Mouse (Mus musculus) heart, postnatal 25 days (tissue): ENCODE measurements around the gene Bcl7c. TPM values are rescaled to one million over a fixed set of nuclear protein-coding genes. Genes with fewer than 3 reads are reported as not detected.
A peak's percentile ranks its signal among the peaks of the same experiment; 100 is the strongest.
"Not testable (repeated sequence)": the region's sequence is repeated elsewhere in the genome, so short reads cannot be mapped to it uniquely, and the experiment has no call there.

Experiments used
- DNase-seq: peaks from one replicate; pipeline ENCODE4 v3.0.0; 2022; ENCODE audit warnings: low spot score
- intact Hi-C: fragments of 180-260 bp; cut with DNase I; formaldehyde crosslinking; loops from one replicate; pipeline ENCODE4 v1.15.1; 2025
- total RNA-seq, 2 experiments: library from RNA; stranded (reverse); gene quantifications; 2 replicates each; pipeline ENCODE4 v1.2.3; 2021

Bcl7c gene
- total RNA-seq = 10 to 100 TPM; 36.6 to 41.5 TPM

DNA sequence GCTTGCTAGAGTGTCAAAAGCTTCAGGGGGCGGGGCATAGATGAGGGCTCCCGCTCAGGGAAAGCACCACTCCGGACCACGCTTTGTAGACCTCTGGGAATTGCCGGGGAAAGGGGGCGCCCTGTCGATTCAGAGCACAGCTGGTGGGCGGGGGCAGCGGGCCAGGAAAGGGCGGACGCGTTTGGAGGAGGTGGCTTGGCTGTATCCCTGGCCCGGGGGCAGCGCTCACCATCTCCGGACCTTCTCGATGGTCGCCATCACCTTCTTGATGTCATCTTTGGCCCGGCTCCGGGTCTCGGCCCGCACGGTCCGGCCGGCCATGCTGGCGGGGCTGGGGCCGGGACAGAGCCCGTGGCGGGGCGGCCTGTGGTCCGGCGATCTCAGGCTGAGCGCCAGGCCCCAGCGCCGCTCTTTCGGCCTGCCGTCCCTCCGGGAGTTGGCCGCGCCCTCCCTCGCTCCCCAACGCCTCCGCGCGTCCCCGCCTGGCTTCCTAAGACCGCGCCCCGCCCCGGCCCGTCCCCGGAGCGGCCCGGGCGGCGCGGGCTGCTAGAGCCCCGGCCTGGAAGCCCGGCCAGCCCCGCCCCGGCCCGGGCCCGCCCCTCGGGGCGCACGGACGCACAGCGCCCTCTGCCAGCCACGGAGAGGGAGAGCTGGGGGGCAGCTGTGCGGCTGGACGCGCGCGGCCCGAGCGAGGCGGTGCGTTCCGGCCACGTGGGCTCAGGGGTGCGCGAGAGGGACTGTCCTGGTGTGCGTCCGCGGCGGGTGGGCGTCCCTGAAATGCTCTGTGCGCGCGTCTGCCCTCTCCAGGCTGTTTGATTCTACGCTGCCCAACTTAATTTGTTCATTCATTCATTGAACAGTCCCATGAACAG, at the start of gene Bcl7c:
TSS of gene Bcl7c (minus strand) at position 727 of the 872 bp plus-strand sequence.
- DNase-seq = peak; percentile 88
- intact Hi-C loops = loop anchor here (1.0 kb wide), 1 partner anchor 33 kb away; no protein-coding TSS in a partner anchor

DNA sequence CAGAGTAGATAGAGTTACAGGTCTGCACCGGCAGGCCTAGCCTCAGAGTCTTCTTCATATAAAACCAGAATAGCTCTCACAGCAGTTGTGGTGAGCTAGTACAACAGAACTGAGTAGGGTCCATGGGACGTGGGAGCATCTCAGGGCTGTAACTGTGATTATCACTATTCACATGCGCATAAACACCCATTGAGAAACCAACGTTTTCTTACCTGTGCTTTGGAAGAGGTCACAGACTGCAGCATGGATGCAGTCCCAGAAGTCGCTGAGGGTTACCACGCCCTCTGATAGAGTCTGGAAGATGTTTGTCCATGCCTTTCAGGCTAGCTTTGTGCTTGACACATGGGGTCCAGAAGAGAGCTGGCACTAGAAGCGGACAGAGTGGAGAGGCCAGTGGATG, 45.0 kb upstream of the Bcl7c start:
- intact Hi-C loops = no loop called here

DNA sequence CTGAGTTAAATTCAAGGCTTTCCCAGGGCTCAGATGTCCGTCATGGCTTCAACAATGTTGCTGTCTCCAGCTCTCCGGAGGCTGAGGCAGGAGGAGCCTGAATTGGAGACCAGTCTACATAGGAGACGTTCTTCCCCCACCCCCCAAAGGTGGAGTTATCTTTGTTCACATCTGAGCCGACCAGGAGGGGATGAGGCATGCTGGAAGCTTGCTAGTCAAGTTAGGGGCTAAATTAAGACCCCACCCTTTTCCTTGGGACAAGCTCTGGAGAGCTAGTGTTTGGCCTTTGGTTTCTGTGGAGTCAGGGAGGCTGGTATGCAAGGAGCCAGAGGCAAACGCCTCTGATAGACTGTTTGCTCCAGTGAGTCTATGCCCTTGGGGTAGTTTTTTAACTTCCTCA, 44.4 kb upstream of the Bcl7c start:
- DNase-seq = no peak
- intact Hi-C loops = no loop called here

More for the DNA sequence above, 45.0 kb upstream of the Bcl7c start:
- DNase-seq = no peak

DNA sequence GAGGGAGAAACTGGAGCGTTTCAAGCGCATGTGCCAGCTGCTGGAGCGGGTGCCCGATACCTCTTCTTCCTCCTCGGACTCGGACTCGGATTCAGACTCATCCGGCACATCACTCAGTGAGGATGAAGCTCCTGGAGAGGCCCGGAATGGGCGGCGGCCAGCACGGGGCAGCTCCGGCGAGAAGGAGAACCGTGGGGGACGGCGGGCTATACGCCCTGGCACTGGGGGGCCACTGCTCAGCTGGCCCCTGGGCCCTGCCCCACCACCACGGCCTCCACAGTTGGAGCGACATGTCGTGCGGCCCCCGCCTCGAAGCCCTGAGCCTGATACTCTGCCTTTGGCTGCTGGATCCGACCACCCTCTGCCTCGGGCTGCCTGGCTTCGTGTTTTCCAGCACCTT, 43.3 kb upstream of the Bcl7c start:
- intact Hi-C loops = no loop called here
- DNase-seq = no peak

DNA sequence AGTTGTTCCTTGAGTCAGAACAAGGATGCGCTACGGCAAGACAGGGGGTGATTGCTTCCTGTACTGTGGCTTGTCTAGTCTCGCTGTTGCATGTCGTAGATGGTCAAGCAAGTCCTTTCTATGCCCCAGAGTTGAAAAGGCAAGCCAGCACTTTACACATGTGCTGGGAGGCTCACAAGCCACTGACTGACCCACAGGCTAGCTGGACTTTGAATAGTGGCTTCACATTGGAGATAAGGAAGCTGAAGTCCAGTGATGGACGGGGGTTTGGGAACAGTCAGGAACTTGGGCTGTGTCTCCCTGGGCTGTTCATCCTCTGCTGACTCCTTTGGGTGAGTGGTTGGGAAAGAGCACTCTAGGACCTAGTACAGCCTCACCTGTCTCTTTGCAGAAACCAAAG, 42.9 kb upstream of the Bcl7c start:
- intact Hi-C loops = no loop called here

DNA sequence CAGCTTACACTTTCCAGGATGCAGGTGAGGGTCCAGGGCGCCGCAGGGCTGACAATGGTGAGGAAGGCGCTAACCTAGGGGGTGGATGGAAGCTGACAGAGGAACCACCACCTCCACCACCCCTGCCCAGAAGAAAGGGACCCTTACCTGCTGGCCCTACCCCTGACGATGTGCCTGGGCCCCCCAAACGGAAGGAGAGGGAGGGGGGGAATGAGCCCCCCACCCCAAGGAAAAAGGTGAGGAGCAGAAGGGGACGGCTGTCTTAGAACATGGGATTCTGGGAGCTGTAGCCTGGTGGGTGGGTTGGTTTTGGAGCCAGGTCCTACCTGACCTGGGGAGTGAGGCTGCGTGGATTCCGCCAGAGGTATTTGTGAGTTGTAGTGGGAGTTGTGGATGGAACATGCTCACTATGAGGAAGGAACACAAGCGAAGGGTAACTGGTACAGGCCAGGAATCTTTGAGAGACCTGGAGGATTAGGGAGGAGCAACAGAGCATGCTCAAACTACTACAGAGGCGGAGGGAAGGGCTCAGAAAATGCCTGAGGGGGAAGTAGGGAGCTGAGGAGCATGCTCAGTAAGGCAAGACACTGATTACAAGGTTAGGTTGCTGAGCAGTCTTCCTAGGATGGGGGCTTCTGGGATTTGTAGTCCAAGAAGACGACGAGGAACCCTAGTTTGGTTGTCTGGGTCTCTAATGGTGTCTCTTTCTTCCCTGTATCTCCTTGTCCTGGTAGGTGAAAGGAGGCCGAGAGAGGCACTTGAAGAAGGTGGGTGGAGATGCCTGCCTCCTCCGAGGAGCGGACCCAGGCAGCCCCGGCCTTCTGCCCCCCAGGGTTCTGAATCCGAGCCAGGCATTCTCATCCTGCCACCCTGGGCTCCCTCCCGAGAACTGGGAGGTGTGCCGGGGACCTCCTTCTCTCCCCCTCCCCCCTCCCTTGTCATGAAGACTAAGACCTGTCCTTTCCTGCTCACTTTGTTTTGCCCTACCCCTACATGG, 41.7 kb upstream of the Bcl7c start:
- no peak for DNase-seq
- intact Hi-C loops = no loop called here

More for the DNA sequence above, 42.9 kb upstream of the Bcl7c start:
- DNase-seq = no peak

DNA sequence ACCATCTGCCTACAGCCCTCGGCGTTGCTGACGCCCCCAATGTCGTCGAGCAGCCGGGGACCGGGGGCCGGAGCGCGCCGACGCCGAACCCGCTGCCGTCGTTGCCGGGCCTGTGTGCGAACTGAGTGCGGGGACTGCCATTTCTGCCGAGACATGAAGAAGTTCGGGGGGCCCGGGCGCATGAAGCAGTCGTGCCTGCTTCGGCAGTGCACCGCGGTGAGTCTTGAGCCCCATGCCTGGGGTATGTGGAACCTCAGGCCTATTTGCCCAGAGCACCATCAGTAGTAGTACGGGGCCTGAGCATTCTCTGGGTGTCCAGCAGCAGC, 39.5 kb upstream of the Bcl7c start:
- intact Hi-C loops = loop anchor here (5.0 kb wide), 1 partner anchor 36 kb away; the partner anchor contains the start of gene Ctf1
- no peak for DNase-seq

DNA sequence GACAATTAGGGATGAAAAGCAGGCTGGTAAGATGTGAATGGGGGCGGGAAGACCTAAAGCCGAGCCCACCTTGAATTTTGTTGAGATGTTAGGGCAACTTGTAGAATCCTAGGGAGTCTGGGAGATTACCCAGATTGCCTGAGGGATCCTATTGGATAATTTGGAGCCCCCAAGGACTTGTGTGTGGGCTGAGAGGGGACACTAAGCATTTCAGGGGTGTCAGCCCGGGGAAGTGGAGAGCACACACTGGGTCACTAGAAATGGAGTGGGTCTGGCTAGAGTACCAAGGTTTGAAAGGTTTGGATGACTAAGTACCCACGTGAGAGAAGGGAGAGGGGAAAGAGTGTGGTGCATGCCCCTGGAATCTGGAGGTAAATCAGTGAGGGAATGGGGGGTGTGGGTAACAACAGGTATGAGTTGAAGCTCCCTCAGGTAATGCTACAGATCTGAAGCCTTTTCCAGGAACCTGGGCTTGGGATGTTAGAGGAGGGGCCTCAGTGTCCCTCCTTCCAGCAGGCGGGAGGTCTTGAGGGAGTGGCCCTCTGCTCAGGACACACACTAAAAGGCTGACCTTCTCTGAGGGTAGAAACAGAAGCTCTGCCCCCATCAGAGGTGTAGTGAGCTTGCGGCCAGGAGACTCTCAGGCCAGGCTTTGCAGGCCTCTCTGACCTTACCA, 39.0 kb upstream of the Bcl7c start:
- intact Hi-C loops = loop anchor here (5.0 kb wide), 1 partner anchor 35 kb away; the partner anchor contains the start of gene Ctf1
- no peak for DNase-seq

DNA sequence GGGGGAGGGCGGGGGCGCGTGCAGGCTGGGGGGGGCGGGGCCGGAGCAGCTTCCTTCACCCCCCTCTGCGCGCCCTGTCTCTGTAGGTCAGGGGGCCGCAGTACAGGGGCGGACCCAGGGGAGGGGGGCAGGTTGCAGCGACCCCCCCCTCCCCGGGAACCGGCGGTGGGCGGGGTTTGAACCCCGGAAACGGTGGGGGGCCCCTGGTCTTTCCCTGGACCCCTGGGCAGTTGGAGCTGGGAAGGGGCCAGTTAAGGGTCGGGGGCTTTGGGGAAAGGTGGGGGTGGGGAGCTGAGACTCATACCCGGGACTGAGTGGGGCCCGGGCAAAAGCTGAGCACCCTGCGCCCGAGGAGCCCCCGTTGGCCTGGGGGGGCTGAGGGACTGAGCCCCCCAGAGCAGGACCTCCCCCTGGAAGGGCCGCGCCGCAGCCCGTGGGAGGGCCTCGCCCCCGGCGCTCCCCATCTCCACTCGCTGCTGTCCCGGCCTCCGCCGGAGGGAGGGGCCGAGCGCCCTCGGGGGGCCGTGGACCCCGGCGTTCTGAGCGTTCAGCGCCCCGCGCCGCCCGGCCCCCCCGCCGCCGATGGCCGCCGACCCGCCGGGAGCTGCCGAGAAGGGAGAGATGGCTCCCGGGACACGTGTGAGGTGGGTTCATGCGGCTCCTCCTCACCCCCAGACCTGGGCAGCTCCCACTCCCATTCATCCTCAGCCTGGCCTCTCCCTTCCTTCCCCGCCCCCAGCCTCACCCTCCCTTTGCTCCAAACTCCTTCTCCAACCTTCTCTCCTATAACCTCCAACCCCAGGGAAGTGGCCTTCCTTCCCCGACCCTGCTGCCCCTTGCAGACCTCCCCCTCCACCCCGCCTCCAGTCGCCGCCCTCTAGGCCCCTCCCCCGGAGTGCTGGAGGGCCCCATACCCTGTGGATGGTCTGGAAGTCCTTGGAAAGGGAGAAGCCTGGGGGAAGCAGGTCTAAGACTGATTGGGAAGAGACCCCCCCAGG, 38.1 kb upstream of the Bcl7c start:
- DNase-seq = no peak
- intact Hi-C loops = loop anchor here (5.0 kb wide), 1 partner anchor 34 kb away; the partner anchor contains the start of gene Ctf1

DNA sequence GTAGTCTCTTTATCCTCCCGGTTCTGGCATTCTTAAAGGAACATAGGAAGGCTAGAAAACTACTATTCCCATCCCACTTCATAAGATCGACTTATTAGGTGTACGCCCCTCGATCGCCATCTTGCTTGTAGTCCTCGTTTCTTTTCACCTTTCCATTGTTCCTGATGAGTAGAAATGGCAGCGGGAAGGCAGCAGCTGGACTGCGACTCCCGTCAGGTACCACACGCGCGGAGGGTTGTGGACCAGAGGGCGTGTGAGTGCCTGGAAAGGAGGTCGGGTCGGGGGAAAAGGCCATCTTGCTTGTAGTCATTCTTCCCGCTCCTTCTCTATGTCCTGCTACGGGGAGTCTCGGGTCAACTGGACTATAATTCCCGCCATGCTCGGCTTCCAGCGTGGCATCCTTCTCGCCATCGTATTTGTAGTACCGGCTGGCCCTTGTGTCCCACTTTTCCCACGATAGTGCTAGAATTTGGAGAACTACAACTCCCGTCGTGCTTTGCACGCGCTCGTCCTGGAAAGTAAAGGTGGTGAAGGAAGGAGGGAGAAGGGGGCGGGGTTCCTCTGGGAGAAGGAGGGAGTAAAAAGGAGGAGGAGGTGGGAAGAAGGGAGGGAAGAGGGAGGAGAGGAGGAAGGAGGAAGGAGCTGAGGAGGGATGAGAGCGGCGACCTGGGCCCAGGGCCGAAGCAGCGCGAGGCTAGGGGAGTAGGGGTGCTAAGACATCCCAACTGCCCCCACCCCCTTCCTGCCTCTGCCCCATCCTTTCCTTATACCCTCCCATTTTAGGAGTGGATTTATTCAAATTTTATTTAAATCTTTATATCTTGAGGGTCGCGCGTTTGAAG, 37.1 kb upstream of the Bcl7c start:
- intact Hi-C loops = loop anchor here (5.0 kb wide), 1 partner anchor 34 kb away; the partner anchor contains the start of gene Ctf1
- peak; percentile 97 for DNase-seq

DNA sequence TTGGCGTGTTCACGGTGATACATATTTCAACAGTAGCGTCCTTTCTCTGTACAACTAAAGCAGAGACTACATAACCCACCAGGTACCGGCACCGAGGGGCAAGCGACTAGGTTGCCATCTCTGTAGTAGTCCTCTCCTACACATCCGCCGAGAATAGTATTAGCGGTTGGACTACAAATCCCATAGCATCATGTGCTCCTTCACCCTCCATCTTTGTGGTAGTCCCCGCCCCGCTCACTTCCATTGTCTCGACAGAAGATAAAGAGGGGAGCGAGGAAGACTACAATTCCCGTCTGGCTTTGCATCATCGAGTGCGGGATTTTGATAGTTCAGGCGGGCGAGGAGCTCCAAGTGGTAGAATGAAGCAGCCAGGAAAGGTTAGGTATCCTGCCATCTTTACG, 36.5 kb upstream of the Bcl7c start:
- intact Hi-C loops = loop anchor here (5.0 kb wide), 1 partner anchor 33 kb away; the partner anchor contains the start of gene Ctf1
- DNase-seq = peak; percentile 86

DNA sequence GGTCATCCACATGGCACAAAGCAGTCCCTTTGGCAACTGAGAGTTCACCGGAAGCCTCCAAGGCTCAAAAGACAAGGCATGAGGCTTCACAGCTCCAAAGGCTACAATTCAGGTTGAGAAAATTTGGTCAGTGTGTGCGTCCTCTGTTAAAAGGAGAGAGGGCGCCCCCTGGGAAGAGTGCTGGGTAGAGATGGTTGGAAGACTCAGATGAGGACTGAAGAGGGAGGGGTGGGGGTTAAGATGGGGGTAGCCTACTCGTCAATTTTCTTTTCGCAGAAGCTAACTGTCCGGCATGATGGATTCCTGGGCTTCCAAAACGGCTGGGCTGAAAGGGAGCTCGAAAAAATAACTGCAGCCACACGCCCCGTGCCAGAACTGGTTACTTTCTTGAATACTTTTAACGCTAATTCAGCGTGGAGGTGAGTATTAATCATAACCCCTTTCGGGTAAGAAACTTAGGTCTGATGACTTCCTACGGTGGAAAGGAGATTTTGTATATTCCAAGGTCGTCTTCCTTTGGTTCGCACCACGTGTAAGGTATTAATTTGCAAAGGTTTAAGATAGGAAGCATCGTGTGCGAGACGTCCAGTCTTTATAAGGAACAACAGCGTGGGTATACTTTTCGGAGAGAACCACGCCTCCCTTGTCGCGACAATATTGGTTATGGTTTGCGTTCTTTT, 35.8 kb upstream of the Bcl7c start, which contains the start of gene Fbxl19:
TSS of gene Fbxl19 (plus strand) at position 178 of the 680 bp plus-strand sequence.
- DNase-seq = peak; percentile 38
- intact Hi-C loops = loop anchor here (5.0 kb wide), 2 partner anchors 32 to 67 kb away; partner anchors contain the start of gene Ctf1

DNA sequence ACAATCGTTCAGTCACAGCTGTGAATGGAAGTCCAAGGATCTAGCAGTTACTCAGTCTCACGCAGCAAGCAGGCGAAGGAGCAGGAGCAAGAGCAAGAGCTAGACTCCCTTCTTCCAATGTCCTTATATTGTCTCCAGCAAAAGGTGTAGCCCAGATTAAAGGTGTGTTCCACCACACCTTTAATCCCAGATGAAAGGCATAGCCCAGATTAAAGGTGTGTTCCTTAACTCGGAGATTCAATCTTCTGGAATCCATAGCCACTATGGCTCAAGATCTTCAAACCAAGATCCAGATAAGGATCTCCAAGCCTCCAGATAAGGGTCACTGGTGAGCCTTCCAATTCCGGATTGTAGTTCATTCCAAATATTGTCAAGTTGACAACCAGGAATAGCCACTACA, 23.3 kb upstream of the Bcl7c start, which contains the start of gene Ctf2:
TSS of gene Ctf2 (minus strand) at position 101 of the 400 bp plus-strand sequence.
- DNase-seq, intact Hi-C loops: not testable (repeated sequence)

DNA sequence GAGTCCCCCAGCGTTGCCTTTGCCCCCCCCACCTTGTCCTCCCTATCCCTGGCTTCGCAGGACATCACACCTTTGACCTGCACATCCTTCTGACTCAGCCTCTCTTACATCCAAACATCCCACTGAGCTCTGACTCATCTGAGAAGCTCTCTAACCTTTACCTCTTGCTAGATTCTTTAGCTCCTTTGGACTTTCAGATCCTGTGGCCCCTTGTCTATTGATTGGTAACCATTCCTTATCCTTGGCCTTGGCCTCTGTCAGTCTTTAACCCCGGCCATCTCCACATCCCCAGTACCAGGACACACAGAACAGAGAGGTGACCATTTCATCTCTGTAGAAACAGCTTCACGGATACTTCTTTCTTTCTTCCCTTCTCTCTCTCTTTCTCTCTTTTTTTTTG, 21.4 kb upstream of the Bcl7c start:
- intact Hi-C loops = no loop called here
- DNase-seq = no peak

DNA sequence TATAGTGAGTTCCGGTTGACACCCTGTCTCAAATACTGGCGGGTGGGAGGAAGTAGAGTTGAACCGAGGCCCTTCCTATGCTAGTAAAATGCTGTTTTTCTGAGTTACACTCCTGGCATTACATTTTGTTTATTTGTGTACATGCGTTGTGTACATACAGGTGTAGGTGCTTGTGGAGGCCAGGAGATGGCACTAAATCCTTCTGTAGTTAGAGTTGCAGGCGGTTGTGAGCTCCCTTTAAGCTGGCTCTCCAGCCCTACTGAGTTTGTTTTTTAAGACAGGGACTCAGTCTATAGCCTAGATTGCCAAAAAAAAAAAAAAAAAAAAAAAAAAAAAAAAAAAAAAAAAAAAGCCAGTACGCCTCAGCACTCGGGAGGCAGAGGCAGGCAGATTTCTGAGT, 19.2 kb upstream of the Bcl7c start:
- intact Hi-C loops = no loop called here
- DNase-seq = no peak

DNA sequence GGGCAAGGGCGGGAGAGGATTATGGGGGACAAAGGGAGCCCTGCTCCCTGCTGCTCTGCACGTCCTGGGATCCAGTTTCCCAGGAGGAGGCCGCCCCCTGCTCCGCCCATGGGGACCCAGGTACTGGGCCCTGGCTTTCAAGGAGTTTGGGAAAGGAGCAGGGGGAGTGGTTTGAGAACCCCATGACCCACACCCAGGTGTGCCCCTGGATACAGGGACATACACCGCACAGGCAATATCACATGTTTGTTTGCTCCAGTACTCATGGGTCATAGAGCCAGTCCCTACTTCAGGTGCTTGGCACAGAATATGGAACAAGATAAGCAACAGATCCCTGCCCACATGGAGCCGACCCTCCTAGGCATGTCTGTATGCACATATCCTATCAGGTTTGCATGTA, 17.2 kb upstream of the Bcl7c start:
- DNase-seq = no peak
- intact Hi-C loops = no loop called here

DNA sequence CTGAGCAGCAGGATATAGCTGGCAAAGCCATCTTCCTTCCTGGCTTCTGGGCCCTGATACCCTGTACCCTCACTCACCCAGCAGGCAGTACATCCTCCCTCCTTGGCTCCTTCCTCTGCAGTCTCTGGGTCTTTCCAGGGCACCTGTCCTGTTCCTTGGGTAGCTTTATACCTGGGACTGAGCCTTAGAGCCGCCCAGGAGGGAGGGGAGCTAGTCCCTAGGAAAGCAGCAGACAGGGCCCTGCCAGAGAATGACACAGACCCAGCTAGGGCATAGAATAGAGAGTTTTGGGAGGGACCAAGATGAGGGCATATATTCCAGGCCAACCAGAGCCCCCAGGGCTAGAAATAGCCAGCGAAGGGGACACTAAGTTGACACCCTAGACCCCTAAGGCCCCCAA, 16.8 kb upstream of the Bcl7c start:
- DNase-seq = no peak
- intact Hi-C loops = no loop called here
